In the genomic region with DNA sequence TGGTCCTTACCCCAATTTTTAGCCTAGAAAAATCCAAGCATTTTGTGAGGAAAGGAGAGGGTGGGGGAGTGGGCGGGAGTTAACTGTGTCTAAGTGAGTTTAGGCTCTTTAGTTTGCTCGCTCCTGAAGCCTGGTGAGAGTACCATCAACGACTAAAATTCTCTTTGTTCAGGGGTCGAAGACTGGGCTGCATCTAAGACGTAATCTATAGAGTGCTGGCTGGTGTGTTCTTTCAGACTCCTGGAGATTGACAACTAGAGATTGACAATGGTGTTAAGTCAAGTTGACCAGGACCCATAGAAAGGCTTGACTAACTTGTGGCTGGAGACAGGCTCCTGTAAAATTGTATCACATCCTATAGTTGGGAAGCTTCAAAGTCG, we compare ENCODE assay signal across 8 mouse cellular contexts. TPM values are rescaled to one million over a fixed set of nuclear protein-coding genes. Genes with fewer than 3 reads are reported as not detected.
A peak's percentile ranks its signal among the peaks of the same experiment; 100 is the strongest.
DNase-seq lines count a peak whose midpoint lies in the region; ATAC-seq lines count a peak whose summit lies in the region.

No protein-coding gene starts in this region.

- H3K36me3 ChIP-seq in kidney, embryonic 16.5 days (ENCODE audit: insufficient read depth, low read length): peaks cover 22% of the 10 kb centered on the region; the same call in 1 of the 2 replicates
- peaks cover 30% of the 10 kb centered on the region for H3K36me3 ChIP-seq in embryonic facial prominence, embryonic 10.5 days (replicated peaks)
- H3K36me3 ChIP-seq in hindbrain, embryonic 16.5 days (ENCODE audit: control insufficient read depth, insufficient read depth, low read length): peaks cover 19% of the 10 kb centered on the region; the same call in 1 of the 2 replicates
- no peaks in the 10 kb centered on the region for H3K36me3 ChIP-seq in midbrain, embryonic 16.5 days (ENCODE audit: control insufficient read depth, insufficient read depth, low read length)

- peak overlapping the region; percentile 62 for H3K4me2 ChIP-seq in kidney, embryonic 16.5 days (replicated peaks; ENCODE audit: low read depth, low read length)
- peak overlapping the region; percentile 88 for H3K4me2 ChIP-seq in hindbrain, embryonic 16.5 days (ENCODE audit: low read length)
- H3K4me2 ChIP-seq in midbrain, embryonic 16.5 days (ENCODE audit: low read length): peak overlapping the region; percentile 77

- H3K27ac ChIP-seq in kidney, embryonic 16.5 days (ENCODE audit: low read length): no peak overlapping the region
- peak overlapping the region; percentile 91 for H3K27ac ChIP-seq in embryonic facial prominence, embryonic 10.5 days (replicated peaks)
- no peak overlapping the region for H3K27ac ChIP-seq in hindbrain, embryonic 16.5 days (ENCODE audit: low read depth, low read length)
- no peak overlapping the region for H3K27ac ChIP-seq in midbrain, embryonic 16.5 days (ENCODE audit: low read length)

- peak overlapping the region; percentile 91 for H3K9ac ChIP-seq in kidney, embryonic 16.5 days (replicated peaks; ENCODE audit: low read length)
- peak overlapping the region; percentile 53; the same call in 1 of the 2 replicates for H3K9ac ChIP-seq in hindbrain, embryonic 16.5 days (ENCODE audit: low read depth, low read length)
- peak overlapping the region; percentile 80; the same call in 1 of the 2 replicates for H3K9ac ChIP-seq in midbrain, embryonic 16.5 days (ENCODE audit: low read depth, low read length)

- WGBS in kidney, embryonic 16.5 days: 51% methylated on average over 6 of the region's 6 CpGs
- WGBS in embryonic facial prominence, embryonic 10.5 days: 43% methylated on average over 6 of the region's 6 CpGs
- 41% methylated on average over 6 of the region's 6 CpGs for WGBS in hindbrain, embryonic 16.5 days
- WGBS in midbrain, embryonic 16.5 days: 34% methylated on average over 6 of the region's 6 CpGs

- no peak for DNase-seq in kidney, adult 9 months
- no peak for DNase-seq in embryonic facial prominence, embryonic 10.5 days (ENCODE audit: low spot score)
- no peak for DNase-seq in cerebellum, postnatal 36 days
- DNase-seq in urinary bladder, adult 2 months (ENCODE audit: low spot score): no peak
- DNase-seq in cerebellum, adult 11-12 months: no peak

- peak; percentile 56 for ATAC-seq in kidney, embryonic 16.5 days (ENCODE audit: low FRiP score, low TSS enrichment)
- ATAC-seq in hindbrain, embryonic 16.5 days: no peak; the same call in 1 of the 2 replicates
- no peak for ATAC-seq in midbrain, embryonic 16.5 days

- H3K9me3 ChIP-seq in kidney, embryonic 16.5 days (ENCODE audit: low read length): no peaks in the 10 kb centered on the region
- no peaks in the 10 kb centered on the region for H3K9me3 ChIP-seq in embryonic facial prominence, embryonic 10.5 days
- H3K9me3 ChIP-seq in hindbrain, embryonic 16.5 days (ENCODE audit: control insufficient read depth, low read length): no peaks in the 10 kb centered on the region
- H3K9me3 ChIP-seq in midbrain, embryonic 16.5 days (replicated peaks; ENCODE audit: control insufficient read depth, low read length, poor library complexity, severe bottlenecking): no peaks in the 10 kb centered on the region

- no peaks in the 10 kb centered on the region; the same call in 1 of the 2 replicates for H3K27me3 ChIP-seq in kidney, embryonic 16.5 days (ENCODE audit: insufficient read depth, low read length)
- 0 out of 2 replicates have a peak, but pooled peaks cover 4% of the 10 kb centered on the region for H3K27me3 ChIP-seq in embryonic facial prominence, embryonic 10.5 days (replicated peaks; ENCODE audit: low read depth, poor library complexity, severe bottlenecking)
- H3K27me3 ChIP-seq in hindbrain, embryonic 16.5 days (replicated peaks; ENCODE audit: control insufficient read depth, insufficient read depth, low read length): no peaks in the 10 kb centered on the region
- no peaks in the 10 kb centered on the region for H3K27me3 ChIP-seq in midbrain, embryonic 16.5 days (ENCODE audit: control insufficient read depth, insufficient read depth, low read depth, low read length)

- H3K4me3 ChIP-seq in kidney, embryonic 16.5 days (ENCODE audit: low read length): peak overlapping the region; percentile 96
- peak overlapping the region; percentile 84 for H3K4me3 ChIP-seq in embryonic facial prominence, embryonic 10.5 days
- peak overlapping the region; percentile 92 for H3K4me3 ChIP-seq in hindbrain, embryonic 16.5 days (ENCODE audit: low read length)
- H3K4me3 ChIP-seq in midbrain, embryonic 16.5 days (ENCODE audit: low read depth, low read length): peak overlapping the region; percentile 95

- peaks cover 4% of the 10 kb centered on the region; the same call in 1 of the 2 replicates for H3K4me1 ChIP-seq in kidney, embryonic 16.5 days (ENCODE audit: insufficient read depth, low read length)
- peaks cover 5% of the 10 kb centered on the region for H3K4me1 ChIP-seq in embryonic facial prominence, embryonic 10.5 days
- H3K4me1 ChIP-seq in hindbrain, embryonic 16.5 days (ENCODE audit: control insufficient read depth, insufficient read depth, low read depth, low read length): peaks cover 4% of the 10 kb centered on the region
- peaks cover 6% of the 10 kb centered on the region for H3K4me1 ChIP-seq in midbrain, embryonic 16.5 days (ENCODE audit: control insufficient read depth, insufficient read depth, low read length)

RNA-seq across cellular contexts. Expression of a gene that starts 0.4 kb away (rescaled TPM):
- polyA plus RNA-seq in kidney, embryonic 16.5 days (2015; fragmentation: Nextera tagmentation; extraction: Ambion mirVana): 64.1 and 69.2 TPM in 2 replicates
- polyA plus RNA-seq in embryonic facial prominence, embryonic 10.5 days (2016; fragmentation: Nextera tagmentation; extraction: Ambion mirVana): 95.8 and 105 TPM in 2 replicates
- polyA plus RNA-seq in hindbrain, embryonic 16.5 days (2015; fragmentation: Nextera tagmentation; extraction: Ambion mirVana): 38.6 and 42.0 TPM in 2 replicates
- polyA plus RNA-seq in midbrain, embryonic 16.5 days (2015; fragmentation: Nextera tagmentation; extraction: Ambion mirVana): 47.5 and 51.3 TPM in 2 replicates
- polyA plus RNA-seq in urinary bladder, adult 2 months (2012; rRNA removed): 26.5 and 31.0 TPM in 2 replicates

RNA-seq across cellular contexts. Expression of a gene that starts 15.9 kb away (rescaled TPM):
- 0.27 TPM in 1 of 2 replicates, not detected in the other for polyA plus RNA-seq in kidney, embryonic 16.5 days (2015; fragmentation: Nextera tagmentation; extraction: Ambion mirVana)
- 0.64 and 3.8 TPM in 2 replicates for polyA plus RNA-seq in embryonic facial prominence, embryonic 10.5 days (2016; fragmentation: Nextera tagmentation; extraction: Ambion mirVana)
- polyA plus RNA-seq in hindbrain, embryonic 16.5 days (2015; fragmentation: Nextera tagmentation; extraction: Ambion mirVana): 0.34 TPM in 1 of 2 replicates, not detected in the other
- 0.98 and 1.8 TPM in 2 replicates for polyA plus RNA-seq in midbrain, embryonic 16.5 days (2015; fragmentation: Nextera tagmentation; extraction: Ambion mirVana)
- not detected in 2 replicates for polyA plus RNA-seq in urinary bladder, adult 2 months (2012; rRNA removed)
